Mouse (Mus musculus) heart, adult 2 months (tissue): ENCODE results near the gene Mfsd4a.

Experiments
- CTCF ChIP-seq: fragments of 200-600 bp; IDR thresholded peaks from 2 replicates; pipeline ENCODE4 v1.8.1; 2022; ENCODE audit warnings: antibody characterized with exemption, mild to moderate bottlenecking, moderate library complexity
- POLR2A ChIP-seq: fragments of 200-500 bp; IDR thresholded peaks from 2 replicates; pipeline ENCODE4 v1.6.1; 2011; ENCODE audit warnings: mild to moderate bottlenecking, low read depth, low read length, control low read depth; ENCODE audit not compliant: insufficient read depth

DNA sequence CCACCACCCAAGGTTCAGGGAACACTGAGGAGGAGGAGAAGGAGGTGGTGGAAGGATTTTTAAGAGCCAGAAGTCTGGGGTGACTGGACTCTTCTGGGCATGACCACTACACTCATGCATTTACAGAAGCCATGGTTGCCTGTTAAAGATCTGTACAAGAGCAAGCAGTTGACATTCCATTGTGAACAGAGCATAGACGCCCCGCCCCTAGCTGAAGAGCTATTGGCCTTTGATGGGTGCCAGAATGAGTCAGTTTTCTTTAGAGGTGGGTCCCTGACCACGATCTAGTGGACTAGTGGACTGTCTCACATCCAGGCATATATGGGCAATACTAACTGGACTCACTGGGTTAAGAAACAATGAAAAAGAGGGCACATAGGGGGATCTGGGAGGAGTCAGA is 61.8 kb downstream of the Mfsd4a start:
- TF ChIP-seq CTCF, result no peak
- TF ChIP-seq POLR2A, result no peak
